Mouse (Mus musculus): Measurements from ENCODE around the gene Kdsr.
"Not testable (repeated sequence)": the region's sequence is repeated elsewhere in the genome, so short reads cannot be mapped to it uniquely, and the experiment has no call there.

Kdsr gene

GRCm38 (mm10) chr1:106738092-106738491 lies 21.4 kb downstream of the Kdsr start:
- DNase-seq (ENCODE audit: low spot score), result no peak

DNA sequence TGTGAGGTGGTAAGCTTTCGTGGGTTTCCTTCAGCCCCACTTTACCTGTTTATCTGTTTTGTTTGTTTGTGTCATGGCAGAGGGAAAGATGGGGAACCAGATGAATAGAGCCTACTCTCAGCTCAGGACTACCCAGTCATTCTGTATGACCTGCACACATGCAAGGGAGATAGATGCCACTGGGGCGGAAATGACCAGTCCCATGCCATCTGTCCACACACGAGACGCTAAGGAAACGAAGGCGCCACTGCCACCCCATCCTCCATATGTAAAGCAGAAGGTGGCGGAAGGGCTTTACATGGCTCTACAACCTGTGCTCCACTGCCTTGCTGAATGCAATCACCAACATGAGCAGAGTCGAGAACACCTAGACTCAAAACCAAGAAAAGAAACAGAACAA lies 23.3 kb downstream of the Kdsr start:
- DNase-seq (ENCODE audit: low spot score), result no peak

GRCm38 (mm10) chr1:106735586-106735985 lies 23.9 kb downstream of the Kdsr start:
- DNase-seq (ENCODE audit: low spot score), result peak; percentile 32

GRCm38 (mm10) chr1:106722061-106722460 lies 37.5 kb downstream of the Kdsr start:
- no peak for DNase-seq (ENCODE audit: low spot score)

DNA sequence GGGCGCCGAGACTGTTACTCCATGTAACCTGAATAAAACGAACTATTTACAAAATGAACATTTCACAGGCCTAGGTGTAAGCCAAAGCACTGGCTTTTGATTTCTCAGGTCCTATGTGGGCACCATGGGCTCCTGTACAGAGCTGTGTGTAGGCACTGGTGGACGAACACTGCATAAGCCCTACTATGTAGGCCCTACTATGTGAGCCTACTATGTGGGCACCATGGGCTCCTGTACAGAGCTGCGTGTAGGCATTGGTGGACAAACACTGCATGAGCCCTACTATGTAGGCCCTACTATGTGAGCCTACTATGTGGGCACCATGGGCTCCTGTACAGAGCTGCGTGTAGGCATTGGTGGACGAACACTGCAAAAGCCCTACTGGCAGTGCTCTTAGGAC lies 41.8 kb downstream of the Kdsr start:
- not testable (repeated sequence) for DNase-seq (ENCODE audit: low spot score)

DNA sequence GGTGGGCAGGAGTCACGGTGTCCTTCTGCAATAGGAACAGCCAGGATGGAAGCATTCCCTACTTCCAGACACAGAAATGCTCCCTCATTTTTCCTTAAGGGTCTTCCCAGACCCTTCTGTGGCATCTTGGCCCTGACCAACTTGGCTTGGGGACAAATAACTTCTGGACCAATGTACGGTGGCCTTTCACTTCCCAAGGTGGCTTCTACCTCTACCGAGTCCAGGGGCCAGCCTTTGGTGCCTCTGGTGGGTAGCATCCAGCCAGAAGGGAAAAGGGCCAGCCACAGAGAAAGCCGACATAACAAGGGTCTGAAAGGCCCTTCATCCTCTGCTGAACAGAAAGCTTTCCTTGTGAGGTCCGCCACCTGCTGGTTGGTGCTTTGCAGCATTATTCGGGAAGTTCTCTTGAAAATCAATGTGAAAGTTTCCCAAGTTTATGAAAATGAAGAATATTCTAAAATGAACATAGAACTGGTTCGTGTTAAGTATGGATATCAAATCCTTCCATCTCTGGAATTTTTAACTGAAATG lies 42.4 kb downstream of the Kdsr start:
- DNase-seq (ENCODE audit: low spot score), result peak; percentile 80

DNA sequence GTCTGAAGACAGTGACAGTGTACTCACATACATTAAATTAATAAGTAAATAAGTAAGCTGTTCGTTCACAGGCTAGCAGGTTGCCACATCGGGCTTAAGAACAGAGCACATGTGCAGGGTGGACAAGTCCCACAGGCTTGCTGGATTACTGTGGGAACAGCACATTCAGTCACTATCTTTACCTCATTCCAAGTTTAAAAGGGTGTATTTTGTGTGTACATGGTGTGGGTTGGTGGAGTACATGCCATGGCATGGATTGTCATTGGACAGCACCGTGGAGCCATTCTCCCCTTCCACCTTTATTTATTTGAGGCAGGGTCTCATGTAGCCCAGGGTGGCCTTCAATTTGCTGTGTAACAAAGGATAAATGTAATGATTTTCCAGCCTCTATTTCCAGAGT lies 43.4 kb downstream of the Kdsr start:
- no peak for DNase-seq (ENCODE audit: low spot score)

DNA sequence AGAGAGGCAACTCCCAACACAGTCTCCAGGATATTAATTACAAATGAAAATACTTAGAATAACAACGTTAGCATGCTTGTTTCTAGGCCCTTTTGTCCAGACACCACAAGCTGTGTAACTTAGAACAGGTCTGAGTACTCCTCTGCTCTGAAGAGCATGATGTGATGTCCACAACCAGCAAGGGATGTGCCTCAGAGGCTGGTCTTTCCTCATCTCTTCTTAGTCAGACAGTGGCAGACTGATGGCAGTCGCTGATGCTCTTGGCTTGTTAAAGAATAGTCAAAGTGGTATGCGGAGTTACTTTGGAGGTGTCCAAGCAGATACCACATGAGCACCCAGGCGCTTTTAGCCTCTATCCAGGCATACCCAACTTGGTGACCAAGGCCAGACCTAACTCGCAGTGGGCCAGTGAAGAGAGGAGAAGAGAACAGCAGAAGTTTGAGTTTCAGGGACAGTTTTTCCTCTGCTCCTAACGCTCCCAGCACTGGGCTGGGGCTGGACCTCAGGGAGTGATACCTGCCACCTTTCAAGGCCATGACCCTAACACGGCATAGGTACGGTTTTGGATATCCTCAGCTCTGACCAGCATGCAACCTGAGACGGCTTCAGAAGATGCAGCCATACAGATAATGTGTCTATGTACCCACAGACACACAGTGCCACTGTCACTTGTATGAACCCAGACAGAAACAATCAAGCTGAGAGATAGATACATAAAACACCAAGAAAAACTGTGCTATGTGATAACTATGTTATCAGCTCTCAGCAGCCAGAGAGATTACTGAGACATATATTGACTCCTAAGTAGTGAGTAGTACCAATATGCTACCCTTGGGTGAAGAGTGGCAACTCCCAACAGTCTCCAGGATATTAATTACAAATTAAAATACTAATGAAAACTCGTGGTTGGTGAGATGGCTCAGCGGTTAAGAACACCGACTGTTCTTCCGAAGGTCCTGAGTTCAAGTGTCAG lies 44.1 kb downstream of the Kdsr start:
- no peak for DNase-seq (ENCODE audit: low spot score)

GRCm38 (mm10) chr1:106714530-106714981 lies 45.0 kb downstream of the Kdsr start:
- DNase-seq (ENCODE audit: low spot score), result peak; percentile 23

GRCm38 (mm10) chr1:106713621-106714529 lies 45.7 kb downstream of the Kdsr start, which contains the start of gene Bcl2:
Gene Bcl2 (minus strand): TSS chr1:106714274.
- DNase-seq (ENCODE audit: low spot score), result peak; percentile 62

DNA sequence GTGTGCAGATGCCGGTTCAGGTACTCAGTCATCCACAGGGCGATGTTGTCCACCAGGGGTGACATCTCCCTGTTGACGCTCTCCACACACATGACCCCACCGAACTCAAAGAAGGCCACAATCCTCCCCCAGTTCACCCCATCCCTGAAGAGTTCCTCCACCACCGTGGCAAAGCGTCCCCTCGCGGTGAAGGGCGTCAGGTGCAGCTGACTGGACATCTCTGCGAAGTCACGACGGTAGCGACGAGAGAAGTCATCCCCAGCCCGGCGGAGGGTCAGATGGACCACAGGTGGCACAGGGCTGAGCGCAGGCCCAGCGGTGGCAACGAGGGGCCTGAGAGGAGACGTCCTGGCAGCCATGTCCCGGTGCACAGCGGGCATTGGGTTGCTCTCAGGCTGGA lies 47.2 kb downstream of the Kdsr start:
- peak; percentile 24 for DNase-seq (ENCODE audit: low spot score)

DNA sequence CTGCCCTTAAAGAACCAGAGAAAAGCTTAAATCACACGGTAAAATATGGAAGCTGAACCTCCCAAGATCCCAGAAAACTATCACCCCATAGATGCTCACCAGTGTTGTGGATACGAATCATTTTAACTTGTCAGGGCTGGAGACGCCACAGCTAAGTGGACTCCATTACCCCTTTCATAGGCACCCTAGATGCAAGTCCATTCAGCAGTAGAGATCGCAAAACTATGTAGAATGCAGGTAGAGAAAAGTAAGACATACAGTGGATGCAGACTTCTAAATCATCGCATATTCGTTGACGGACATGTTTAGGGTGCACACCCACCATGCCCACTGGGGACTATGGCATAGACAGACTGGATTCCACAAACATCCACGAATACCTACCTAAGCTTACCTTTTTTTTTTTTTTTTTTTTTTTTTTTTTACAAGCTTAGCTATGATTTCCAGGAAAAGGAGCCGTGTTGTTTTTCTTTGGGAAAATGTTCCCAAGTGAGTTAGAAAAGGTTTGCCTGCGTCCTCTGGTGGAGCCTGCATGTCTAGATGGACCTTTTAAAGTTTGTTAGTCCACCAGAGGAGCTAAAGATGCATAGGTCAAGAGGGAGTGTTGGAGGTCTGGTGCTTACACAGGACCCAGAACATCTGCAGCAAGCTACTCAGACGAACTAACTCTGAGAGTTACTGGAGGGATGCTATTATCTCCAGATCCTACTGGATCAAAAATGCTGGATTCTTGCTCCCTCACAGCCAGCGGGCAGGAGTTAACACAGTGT lies 48.0 kb downstream of the Kdsr start:
- no peak for DNase-seq (ENCODE audit: low spot score)

DNA sequence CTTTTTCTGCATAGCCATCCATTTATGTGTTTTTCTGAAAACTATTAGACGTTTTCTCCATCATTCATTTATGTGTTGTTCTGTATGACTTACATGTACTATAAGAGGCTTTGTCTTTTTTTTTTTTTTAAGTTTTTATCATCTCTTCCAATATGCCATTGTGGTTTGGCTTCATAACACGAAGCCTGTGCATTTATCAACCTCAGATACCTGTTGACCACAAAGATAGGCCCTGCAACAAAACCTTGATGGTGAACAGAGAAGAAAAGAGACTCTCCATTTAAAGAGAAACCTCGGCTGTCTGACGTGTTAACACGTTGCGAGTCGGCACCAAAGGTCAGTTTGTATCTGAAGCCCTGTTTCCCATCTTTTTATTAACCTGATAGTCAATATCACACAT lies 49.3 kb downstream of the Kdsr start:
- DNase-seq (ENCODE audit: low spot score), result no peak

DNA sequence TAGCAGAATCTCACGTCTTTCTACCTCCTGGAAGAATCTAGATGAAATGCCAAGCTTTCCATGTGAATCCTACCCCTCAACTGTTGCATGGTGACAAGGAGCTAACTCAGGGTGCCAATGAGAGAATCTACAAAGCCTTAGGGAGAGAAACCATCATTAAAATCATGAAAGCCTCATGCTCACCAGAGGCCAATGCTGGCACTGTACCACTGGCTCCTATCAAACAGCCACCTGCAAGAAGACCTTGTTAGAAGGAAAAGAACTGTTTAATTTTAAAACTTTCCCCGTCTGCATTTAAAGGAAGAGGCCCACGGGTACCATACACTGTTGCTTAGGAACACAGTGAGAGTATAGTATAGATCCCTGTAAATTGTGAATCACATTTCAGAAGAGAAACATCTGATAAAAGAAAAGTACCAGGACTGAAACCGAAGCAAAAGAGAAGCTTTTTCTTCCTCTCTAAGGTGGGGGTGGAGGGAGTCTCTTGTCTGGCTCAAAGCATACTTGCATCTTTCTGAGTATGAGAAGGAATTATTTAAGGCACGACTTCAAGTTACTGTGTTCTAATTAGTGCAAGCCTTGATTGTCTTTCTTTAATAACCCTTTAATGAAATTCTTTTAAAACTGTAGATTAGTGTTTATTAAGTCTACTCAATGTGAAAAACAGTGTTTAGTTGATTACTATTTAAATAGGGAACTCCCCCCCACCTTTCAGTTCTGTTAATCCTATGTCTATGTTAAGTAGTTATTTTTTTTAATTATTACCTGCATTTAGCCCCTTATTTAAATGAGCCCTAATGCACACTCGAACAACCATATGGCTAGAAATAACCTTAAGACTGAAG lies 52.3 kb downstream of the Kdsr start:
- DNase-seq (ENCODE audit: low spot score), result no peak

- DNase-seq (ENCODE audit: low spot score), result no peak
Observed at GRCm38 (mm10) chr1:106703183-106703582, 56.3 kb downstream of the Kdsr start.

- no peak for DNase-seq (ENCODE audit: low spot score)
Observed at GRCm38 (mm10) chr1:106702471-106703175, 56.9 kb downstream of the Kdsr start.

- DNase-seq (ENCODE audit: low spot score), result no peak
Observed at GRCm38 (mm10) chr1:106700520-106701114, 58.9 kb downstream of the Kdsr start.

DNA sequence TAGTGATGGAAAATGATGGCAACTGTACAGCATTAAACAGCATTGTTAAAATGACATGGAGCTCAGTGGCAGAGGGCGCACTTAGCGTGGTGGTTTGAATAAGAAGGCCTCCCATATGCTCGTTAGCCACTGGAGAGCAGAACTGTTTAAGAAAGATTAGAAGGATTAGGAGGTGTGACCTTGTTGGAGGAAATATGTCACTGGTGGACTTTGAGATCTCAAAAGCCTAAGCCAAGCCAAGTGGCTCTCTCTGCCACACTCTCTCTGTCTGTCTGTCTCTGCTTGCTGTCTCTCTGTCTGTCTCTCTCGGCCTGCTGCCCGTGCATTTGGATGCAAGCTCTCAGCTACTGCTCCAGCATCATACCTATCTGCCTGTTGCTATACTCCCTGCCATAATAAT lies 63.1 kb downstream of the Kdsr start:
- no peak for DNase-seq (ENCODE audit: low spot score)

- no peak for DNase-seq (ENCODE audit: low spot score)
Observed at GRCm38 (mm10) chr1:106695649-106696048, 63.9 kb downstream of the Kdsr start.

GRCm38 (mm10) chr1:106694316-106694715 lies 65.2 kb downstream of the Kdsr start:
- DNase-seq (ENCODE audit: low spot score), result no peak

Data from layer of hippocampus, adult 11-12 months (tissue).